Mouse (Mus musculus): ENCODE results near the gene Tac2.
"Not testable (repeated sequence)": the region's sequence is repeated elsewhere in the genome, so short reads cannot be mapped to it uniquely, and the experiment has no call there.

Tac2 gene

DNA sequence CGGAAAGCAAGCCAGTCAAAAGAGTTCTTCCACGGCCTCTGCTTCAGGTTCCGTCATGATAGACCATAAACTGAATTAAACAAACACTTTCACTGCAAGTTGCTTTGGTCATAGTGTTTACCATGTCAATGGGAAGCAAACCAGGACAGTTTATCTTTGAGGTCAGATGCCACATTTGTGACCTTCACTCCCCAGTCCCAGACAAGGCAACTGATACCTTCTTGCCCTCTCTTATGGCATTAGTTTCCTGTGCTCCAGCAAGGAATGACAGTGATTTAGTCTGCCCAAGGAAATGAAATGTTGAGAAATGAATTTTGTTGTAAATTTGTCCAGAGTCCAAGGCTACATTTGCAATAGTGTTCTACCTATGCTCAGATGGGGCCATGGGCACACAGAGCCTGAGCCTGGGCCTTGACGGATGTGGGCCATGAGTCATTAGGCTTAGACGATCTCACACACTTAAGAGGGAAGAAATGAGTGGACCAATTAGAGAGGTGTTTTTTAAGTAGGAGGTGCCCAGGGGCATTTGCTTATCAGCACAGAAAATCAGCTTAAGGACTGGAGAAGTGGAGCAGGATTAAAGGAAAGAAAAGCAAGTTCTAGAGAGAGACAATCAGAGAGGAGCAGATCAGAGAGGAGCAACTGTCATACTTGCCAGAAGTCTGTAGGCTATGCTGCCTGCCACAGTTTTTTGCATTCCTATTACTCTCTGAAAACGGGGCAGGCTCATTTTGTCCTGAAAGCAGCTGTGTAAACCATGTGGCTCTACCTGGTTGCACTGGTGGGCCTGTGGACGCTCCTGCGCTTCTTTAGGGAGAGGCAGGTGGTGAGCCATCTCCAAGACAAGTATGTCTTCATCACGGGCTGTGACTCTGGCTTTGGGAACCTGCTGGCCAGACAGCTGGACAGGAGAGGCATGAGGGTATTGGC, 35.2 kb downstream of the Tac2 start, which contains the start of the genes Rdh1 and Rdh16f1:
Rdh1 (plus strand) TSS at position 541 of the 930 bp plus-strand sequence.
Rdh16f1 (plus strand) TSS at position 607 of the 930 bp plus-strand sequence.
- peak; percentile 43 for DNase-seq

DNA sequence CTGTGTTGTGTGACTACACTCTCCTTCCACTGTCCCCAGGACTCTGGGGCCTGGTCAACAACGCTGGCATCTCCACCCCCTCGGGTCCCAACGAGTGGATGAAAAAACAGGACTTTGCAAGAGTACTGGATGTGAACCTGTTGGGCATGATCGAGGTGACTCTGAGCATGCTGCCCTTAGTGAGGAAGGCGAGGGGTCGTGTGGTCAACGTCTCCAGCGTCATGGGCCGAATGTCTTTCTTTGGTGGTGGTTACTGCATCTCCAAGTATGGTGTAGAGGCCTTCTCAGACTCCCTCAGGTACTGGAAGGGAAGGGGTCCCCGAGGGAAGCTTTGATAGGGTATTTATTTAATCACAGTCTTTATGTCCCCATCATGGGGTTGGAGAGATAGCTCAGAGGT, 38.6 kb downstream of the Tac2 start:
- not testable (repeated sequence) for DNase-seq

DNA sequence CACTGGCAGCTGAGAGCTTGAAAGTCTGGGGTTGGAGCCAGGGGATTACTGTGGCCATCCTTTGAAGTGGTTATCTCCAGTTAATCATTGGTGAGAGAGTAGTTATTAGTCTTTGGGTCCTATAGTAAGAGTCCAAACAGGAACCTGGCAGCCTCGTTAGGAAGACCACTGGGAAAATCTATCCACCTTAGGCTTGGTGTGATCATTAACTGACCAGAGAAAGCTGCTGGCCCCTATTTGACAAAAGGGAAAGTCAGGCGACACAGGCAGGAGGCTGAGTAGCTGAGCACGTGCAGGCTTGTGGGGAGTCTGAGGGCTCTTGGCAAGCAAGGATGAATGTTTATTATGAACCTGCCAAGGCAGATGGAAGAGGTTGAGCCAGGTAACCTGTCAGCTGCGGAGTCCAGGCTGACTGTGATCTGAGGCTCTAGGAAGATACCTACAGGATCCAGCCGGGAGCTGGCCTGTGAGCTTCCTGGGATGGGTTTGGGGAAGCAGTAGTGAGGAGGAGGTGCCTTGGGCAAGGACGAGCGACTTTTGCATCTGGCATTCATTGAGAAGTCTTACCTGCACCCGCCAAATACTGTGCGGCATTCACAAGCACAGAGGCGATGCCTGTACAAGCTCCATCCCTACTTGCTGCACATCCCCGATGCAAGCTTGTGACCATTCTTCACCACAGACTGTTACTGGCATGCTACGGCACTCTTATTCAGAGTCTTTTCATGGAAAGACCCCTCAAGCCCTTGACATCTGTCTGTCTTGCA, 39.8 kb downstream of the Tac2 start:
- DNase-seq = no peak

DNA sequence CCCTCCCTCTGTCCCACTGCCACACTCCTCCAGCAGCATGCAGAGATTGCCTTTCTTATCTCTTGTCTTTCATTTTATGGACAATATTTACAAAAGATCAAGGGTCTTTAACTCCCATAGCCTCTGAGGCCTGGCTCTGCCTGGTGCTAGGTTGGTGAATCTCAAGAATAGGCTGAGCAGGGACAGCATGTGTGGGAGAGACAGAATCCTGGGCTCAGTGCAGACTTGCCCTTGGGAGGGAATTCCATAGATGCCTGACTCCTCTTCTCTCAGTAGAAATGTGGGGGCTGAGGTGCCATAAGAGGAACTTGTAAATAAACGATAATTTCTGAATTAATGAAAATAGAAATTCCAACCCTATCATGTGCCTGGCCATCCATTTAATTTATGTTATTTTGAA, 42.3 kb downstream of the Tac2 start:
- no peak for DNase-seq

DNA sequence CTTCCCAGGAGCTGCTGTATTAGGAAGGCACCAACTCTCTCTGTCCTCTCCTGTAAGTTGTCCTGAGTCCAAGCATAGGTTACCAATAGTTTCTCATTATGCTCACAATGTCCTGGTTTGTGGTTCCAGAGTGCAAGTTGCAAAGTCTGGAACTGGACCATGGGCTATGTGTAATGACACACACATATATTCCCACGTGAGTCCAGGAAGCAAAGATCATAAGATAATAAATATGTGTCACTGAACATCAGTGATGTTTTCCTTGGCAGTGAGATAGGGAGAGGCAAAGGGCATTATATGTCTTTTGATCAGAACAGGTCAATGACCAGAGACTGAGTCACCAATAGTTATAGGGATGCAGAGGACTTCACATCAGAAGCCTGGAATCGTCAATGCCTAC, 51.7 kb downstream of the Tac2 start, which contains the start of gene Rdh9:
Rdh9 (plus strand) TSS at position 376 of the 400 bp plus-strand sequence.
- DNase-seq = no peak
